Mouse (Mus musculus): ENCODE data around the gene Gm10428.
A peak's percentile ranks its signal among the peaks of the same experiment; 100 is the strongest.
"Not testable (repeated sequence)": the region's sequence is repeated elsewhere in the genome, so short reads cannot be mapped to it uniquely, and the experiment has no call there.

The Gm10428 gene

GRCm38 (mm10) chr11:62752780-62753179 lies at the start of gene Gm10428:
Gene Gm10428 (plus strand): TSS chr11:62753100.
- no peak for DNase-seq (ENCODE audit: low spot score in 2 of 2)

- DNase-seq (ENCODE audit: low spot score in 2 of 2): no peak
Observed at GRCm38 (mm10) chr11:62706141-62706540, 46.8 kb upstream of the Gm10428 start.

GRCm38 (mm10) chr11:62708252-62708651 lies 44.6 kb upstream of the Gm10428 start:
- no peak for DNase-seq (ENCODE audit: low spot score in 2 of 2)

- no peak for DNase-seq (ENCODE audit: low spot score in 2 of 2)
Observed at GRCm38 (mm10) chr11:62710657-62711056, 42.2 kb upstream of the Gm10428 start.

GRCm38 (mm10) chr11:62728276-62728675 lies 24.6 kb upstream of the Gm10428 start:
- DNase-seq (ENCODE audit: low spot score in 2 of 2): no peak

- DNase-seq (ENCODE audit: low spot score in 2 of 2): peak; percentile 89 to 93
Observed at GRCm38 (mm10) chr11:62731311-62732021, 21.4 kb upstream of the Gm10428 start, which contains the start of gene Zfp287. Gene Zfp287 (minus strand): TSS chr11:62731905.

GRCm38 (mm10) chr11:62732022-62732387 lies 20.9 kb upstream of the Gm10428 start:
- no peak for DNase-seq (ENCODE audit: low spot score in 2 of 2)

- DNase-seq (ENCODE audit: low spot score in 2 of 2): no peak
Observed at GRCm38 (mm10) chr11:62732665-62733064, 20.2 kb upstream of the Gm10428 start.

- DNase-seq (ENCODE audit: low spot score in 2 of 2): no peak
Observed at GRCm38 (mm10) chr11:62741186-62741585, 11.7 kb upstream of the Gm10428 start.

GRCm38 (mm10) chr11:62742261-62742957 lies 10.5 kb upstream of the Gm10428 start:
- no peak for DNase-seq (ENCODE audit: low spot score in 2 of 2)

- DNase-seq (ENCODE audit: low spot score in 2 of 2): peak; percentile 34 to 52
Observed at GRCm38 (mm10) chr11:62744103-62744502, 8.8 kb upstream of the Gm10428 start.

- DNase-seq (ENCODE audit: low spot score in 2 of 2): peak; percentile 42 to 63
Observed at GRCm38 (mm10) chr11:62746001-62746533, 6.8 kb upstream of the Gm10428 start.

- no peak for DNase-seq (ENCODE audit: low spot score in 2 of 2)
Observed at GRCm38 (mm10) chr11:62747227-62747626, 5.7 kb upstream of the Gm10428 start.

- DNase-seq (ENCODE audit: low spot score in 2 of 2): no peak
Observed at GRCm38 (mm10) chr11:62748062-62748461, 4.8 kb upstream of the Gm10428 start.

GRCm38 (mm10) chr11:62749445-62749844 lies 3.5 kb upstream of the Gm10428 start:
- not testable (repeated sequence) for DNase-seq (ENCODE audit: low spot score in 2 of 2)

GRCm38 (mm10) chr11:62752191-62752590 lies 709 bp upstream of the Gm10428 start:
- no peak for DNase-seq (ENCODE audit: low spot score in 2 of 2)

GRCm38 (mm10) chr11:62756456-62757142 lies 3.7 kb downstream of the Gm10428 start:
- peak; percentile 97 for DNase-seq (ENCODE audit: low spot score in 2 of 2)

- no peak for DNase-seq (ENCODE audit: low spot score in 2 of 2)
Observed at GRCm38 (mm10) chr11:62757143-62757507, 4.2 kb downstream of the Gm10428 start.

GRCm38 (mm10) chr11:62757906-62758305 lies 5.0 kb downstream of the Gm10428 start:
- no peak for DNase-seq (ENCODE audit: low spot score in 2 of 2)

- DNase-seq (ENCODE audit: low spot score in 2 of 2): no peak
Observed at GRCm38 (mm10) chr11:62758491-62758890, 5.6 kb downstream of the Gm10428 start.

GRCm38 (mm10) chr11:62760755-62761457 lies 8.0 kb downstream of the Gm10428 start:
- DNase-seq (ENCODE audit: low spot score in 2 of 2): no peak

- no peak for DNase-seq (ENCODE audit: low spot score in 2 of 2)
Observed at GRCm38 (mm10) chr11:62776510-62776909, 23.6 kb downstream of the Gm10428 start.
